Comparison of ENCODE assay signal across 9 mouse cellular contexts in genomic region chr4:89532462-89532861, GRCm38 (mm10).
DNase-seq lines count a peak whose midpoint lies in the region; ATAC-seq and TF ChIP-seq lines count a peak whose summit lies in the region.
"Had no signal": no experiment of that assay in that cellular context is flagged by ENCODE, and none has a peak within 500 bp of the region (broad histone marks: within the 10 kb centered on the region; RNA-seq: fewer than 3 reads in every experiment).

No protein-coding gene starts in this region.

- no peak overlapping the region for H3K9ac ChIP-seq in forebrain, embryonic 14.5 days (ENCODE audit: low read length)
- H3K9ac ChIP-seq in limb, embryonic 14.5 days (ENCODE audit: low read depth, low read length, severe bottlenecking): no peak overlapping the region

- no peak overlapping the region for H3K4me3 ChIP-seq in forebrain, embryonic 14.5 days (ENCODE audit: low read depth, low read length)
- no peak overlapping the region for H3K4me3 ChIP-seq in forebrain, embryonic 10.5 days
- no peak overlapping the region for H3K4me3 ChIP-seq in lung, adult 2 months (replicated peaks; ENCODE audit: extremely low read depth, low read depth, low read length)
- no peak overlapping the region for H3K4me3 ChIP-seq in bone marrow, adult 2 months (replicated peaks; ENCODE audit: control insufficient read depth, low read depth, low read length)
- H3K4me3 ChIP-seq in embryonic fibroblast, embryonic 13.5 days (ENCODE audit: insufficient read depth, low read length): no peak overlapping the region
- H3K4me3 ChIP-seq in limb, embryonic 14.5 days (replicated peaks; ENCODE audit: low read length): no peak overlapping the region
- H3K4me3 ChIP-seq: megakaryocyte, embryonic 14.5 days had no signal

- peak; percentile 81 for TF ChIP-seq CTCF in lung, adult 2 months (IDR thresholded peaks at IDR 0.05; ENCODE audit: insufficient read depth, low read length)
- TF ChIP-seq CTCF in bone marrow, adult 2 months (IDR thresholded peaks at IDR 0.05; ENCODE audit: control insufficient read depth, insufficient read depth, low read length): peak; percentile 58; the same call in 1 of the 2 replicates
- peak; percentile 43; the same call in 1 of the 2 replicates for TF ChIP-seq CTCF in embryonic fibroblast, embryonic 13.5 days (IDR thresholded peaks at IDR 0.05; ENCODE audit: borderline replicate concordance, insufficient read depth, low read length)

- no peak overlapping the region for H3K27ac ChIP-seq in forebrain, embryonic 14.5 days (ENCODE audit: low read depth, low read length)
- H3K27ac ChIP-seq in forebrain, embryonic 10.5 days: no peak overlapping the region
- no peak overlapping the region for H3K27ac ChIP-seq in bone marrow, adult 2 months (ENCODE audit: control insufficient read depth, insufficient read depth, low read depth, low read length, poor library complexity)
- H3K27ac ChIP-seq in embryonic fibroblast, embryonic 13.5 days (ENCODE audit: insufficient read depth, low read length): no peak overlapping the region
- H3K27ac ChIP-seq in limb, embryonic 14.5 days (replicated peaks; ENCODE audit: low read depth, low read length): no peak overlapping the region

- no peaks in the 10 kb centered on the region for H3K9me3 ChIP-seq in forebrain, embryonic 14.5 days (replicated peaks; ENCODE audit: control insufficient read depth, low read length)
- no peaks in the 10 kb centered on the region for H3K9me3 ChIP-seq in forebrain, embryonic 10.5 days
- H3K9me3 ChIP-seq in limb, embryonic 14.5 days (ENCODE audit: control insufficient read depth, low read length): no peaks in the 10 kb centered on the region
- H3K9me3 ChIP-seq: megakaryocyte, embryonic 14.5 days had no signal

- no peaks in the 10 kb centered on the region for H3K36me3 ChIP-seq in forebrain, embryonic 14.5 days (ENCODE audit: control insufficient read depth, insufficient read depth, low read length)
- H3K36me3 ChIP-seq in forebrain, embryonic 10.5 days (replicated peaks): no peaks in the 10 kb centered on the region
- H3K36me3 ChIP-seq in limb, embryonic 14.5 days (ENCODE audit: control insufficient read depth, insufficient read depth, low read length): no peaks in the 10 kb centered on the region

- no peaks in the 10 kb centered on the region for H3K27me3 ChIP-seq in forebrain, embryonic 14.5 days (replicated peaks; ENCODE audit: control insufficient read depth, insufficient read depth, low read length)
- peaks cover 14% of the 10 kb centered on the region for H3K27me3 ChIP-seq in forebrain, embryonic 10.5 days (ENCODE audit: poor library complexity, severe bottlenecking)
- no peaks in the 10 kb centered on the region for H3K27me3 ChIP-seq in limb, embryonic 14.5 days (ENCODE audit: control insufficient read depth, insufficient read depth, low read length)

- ATAC-seq in forebrain, embryonic 14.5 days: peak; percentile 48; the same call in 1 of the 2 replicates
- ATAC-seq in limb, embryonic 14.5 days (ENCODE audit: low FRiP score, low read depth): no peak

- WGBS in forebrain, embryonic 14.5 days: 7% methylated on average over 4 of the region's 4 CpGs
- WGBS in forebrain, embryonic 10.5 days: 16% methylated on average over 4 of the region's 4 CpGs
- 8% methylated on average over 4 of the region's 4 CpGs for WGBS in lung, adult 2 months
- 9% methylated on average over 4 of the region's 4 CpGs for WGBS in bone marrow, adult 2 months
- 17% methylated on average over 4 of the region's 4 CpGs for WGBS in limb, embryonic 14.5 days

- no peak for TF ChIP-seq POLR2A in lung, adult 2 months (IDR thresholded peaks at IDR 0.05; ENCODE audit: borderline replicate concordance, extremely low read depth, low read depth, low read length)
- TF ChIP-seq POLR2A in bone marrow, adult 2 months (IDR thresholded peaks at IDR 0.05; ENCODE audit: borderline replicate concordance, control insufficient read depth, low read depth, low read length): no peak
- TF ChIP-seq POLR2A in embryonic fibroblast, embryonic 13.5 days (IDR thresholded peaks at IDR 0.05; ENCODE audit: low read depth, low read length): no peak
- no peak for TF ChIP-seq POLR2A in limb, embryonic 14.5 days (IDR thresholded peaks at IDR 0.05; ENCODE audit: borderline replicate concordance, extremely low read depth, insufficient read depth, insufficient read length)

- peak; percentile 66 for DNase-seq in forebrain, embryonic 14.5 days (ENCODE audit: low spot score)
- DNase-seq in forebrain, embryonic 10.5 days (ENCODE audit: extremely low spot score, low spot score): no peak
- DNase-seq in lung, adult 2 months: peak; percentile 20
- no peak for DNase-seq in lung, adult 18-20 months
- DNase-seq in limb, embryonic 14.5 days (ENCODE audit: low spot score): peak; percentile 35
- DNase-seq in right cerebral cortex, postnatal 4 days: peak; percentile 71

- H3K4me2 ChIP-seq in forebrain, embryonic 14.5 days (ENCODE audit: low read length): no peak overlapping the region
- H3K4me2 ChIP-seq in limb, embryonic 14.5 days (replicated peaks; ENCODE audit: low read depth, low read length, severe bottlenecking): no peak overlapping the region

- H3K4me1 ChIP-seq in forebrain, embryonic 14.5 days (ENCODE audit: control insufficient read depth, insufficient read depth, low read length): no peaks in the 10 kb centered on the region
- H3K4me1 ChIP-seq in forebrain, embryonic 10.5 days: no peaks in the 10 kb centered on the region
- no peaks in the 10 kb centered on the region for H3K4me1 ChIP-seq in lung, adult 2 months (ENCODE audit: control insufficient read depth, insufficient read depth, low read length)
- no peaks in the 10 kb centered on the region for H3K4me1 ChIP-seq in bone marrow, adult 2 months (ENCODE audit: control insufficient read depth, insufficient read depth, low read length)
- H3K4me1 ChIP-seq in embryonic fibroblast, embryonic 13.5 days (ENCODE audit: control insufficient read depth, insufficient read depth, low read length): peaks cover 13% of the 10 kb centered on the region
- H3K4me1 ChIP-seq in limb, embryonic 14.5 days (ENCODE audit: control insufficient read depth, insufficient read depth, low read length): no peaks in the 10 kb centered on the region

Comparison
In these comparisons a context has a peak if more than half of its experiments do, and no peak if none do; other contexts are left out.
1. DNase-seq: peak in forebrain, embryonic 14.5 days (single experiment), lung, adult 2 months (single experiment), limb, embryonic 14.5 days (single experiment) and right cerebral cortex, postnatal 4 days (single experiment); none in forebrain, embryonic 10.5 days (single experiment) and lung, adult 18-20 months (0 of 2).
2. Peak in every context shown above with its lines, with median percentiles within 50 percentile points of each other: CTCF ChIP-seq.